Mouse (Mus musculus) kidney, embryonic 15.5 days (tissue): Measurements from ENCODE around the gene Enpp7. TPM values are rescaled to one million over a fixed set of nuclear protein-coding genes. Genes with fewer than 3 reads are reported as not detected.
A peak's percentile ranks its signal among the peaks of the same experiment; 100 is the strongest.

Experiments
- ATAC-seq: fragments of 200-750 bp; cut with Nextera tagmentation; replicated peaks from 2 replicates; pipeline ENCODE4 v1.8.0; 2017; ENCODE audit warnings: moderate TSS enrichment; ENCODE audit not compliant: low FRiP score
- H3K27ac ChIP-seq: fragments of 300-500 bp; sonication (generic); 2 replicates; pipeline ENCODE4 v1.5.1; 2015; ENCODE audit warnings: mild to moderate bottlenecking, inconsistent platforms
- H3K27me3 ChIP-seq: fragments of 300-500 bp; sonication (generic); 2 replicates; pipeline ENCODE4 v1.6.1; 2015; ENCODE audit warnings: inconsistent platforms
- H3K36me3 ChIP-seq: fragments of 300-500 bp; sonication (generic); 2 replicates; pipeline ENCODE4 v1.6.1; 2015; ENCODE audit warnings: inconsistent platforms
- H3K4me1 ChIP-seq: fragments of 300-500 bp; sonication (generic); 2 replicates; pipeline ENCODE4 v1.6.1; 2015; ENCODE audit warnings: inconsistent platforms
- H3K4me2 ChIP-seq: fragments of 300-500 bp; sonication (generic); 2 replicates; pipeline ENCODE4 v1.6.1; 2015; ENCODE audit warnings: moderate library complexity, mild to moderate bottlenecking, inconsistent platforms
- H3K4me3 ChIP-seq: fragments of 300-500 bp; sonication (generic); replicated peaks from 2 replicates; pipeline ENCODE4 v1.5.1; 2015; ENCODE audit warnings: mild to moderate bottlenecking, inconsistent platforms
- H3K9ac ChIP-seq: fragments of 300-500 bp; sonication (generic); 2 replicates; pipeline ENCODE4 v1.6.1; 2015; ENCODE audit warnings: mild to moderate bottlenecking, inconsistent platforms
- H3K9me3 ChIP-seq: fragments of 300-500 bp; sonication (generic); replicated peaks from 2 replicates; pipeline ENCODE4 v1.6.1; 2016; ENCODE audit warnings: inconsistent platforms
- WGBS: fragments of 180-500 bp; shearing (Covaris S2); methylation state at CpG from one replicate; pipeline ENCODE4 v1.1.7; 2015; ENCODE audit warnings: mixed read lengths; 5-methylcytosine and 5-hydroxymethylcytosine counted together
- polyA plus RNA-seq: library from polyadenylated mRNA; unstranded; fragments of >200 nt; fragmentation: Nextera tagmentation; extraction: Ambion mirVana; gene quantifications from 2 replicates; pipeline ENCODE4 v1.2.1, GENCODE M21; 2015

Gene Enpp7
- polyA plus RNA-seq, 1 experiment from 2014 or later, result not detected

GRCm38 (mm10) chr11:118998540-118999265, 10.7 kb downstream of the Enpp7 start:
- WGBS, result 8% methylated on average over 30 of the region's 30 CpGs
- peaks cover 21% of the 10 kb centered on the region for H3K4me1 ChIP-seq
- H3K9me3 ChIP-seq, result no peaks in the 10 kb centered on the region; the same call in 1 of the 2 replicates
- H3K27ac ChIP-seq, result no peak overlapping the region
- H3K9ac ChIP-seq, result no peak overlapping the region
- no peaks in the 10 kb centered on the region for H3K36me3 ChIP-seq
- peak overlapping the region; percentile 23 for H3K4me3 ChIP-seq
- ATAC-seq, result peak; percentile 63
- H3K27me3 ChIP-seq, result peaks cover 65% of the 10 kb centered on the region
- H3K4me2 ChIP-seq, result peak overlapping the region; percentile 47

GRCm38 (mm10) chr11:118999361-118999804, 11.4 kb downstream of the Enpp7 start:
- Histone ChIP-seq H3K27me3 (peaks cover 60% of the 10 kb centered on the region), H3K36me3 (no peaks in the 10 kb centered on the region), H3K4me1 (peaks cover 21% of the 10 kb centered on the region), H3K9ac (no peak overlapping the region), H3K27ac (no peak overlapping the region), H3K4me3 (no peak overlapping the region; the same call in 1 of the 2 replicates), H3K4me2 (peak overlapping the region; percentile 47), H3K9me3 (no peaks in the 10 kb centered on the region; the same call in 1 of the 2 replicates)
- 2% methylated on average over 26 of the region's 26 CpGs for WGBS
- no peak for ATAC-seq

- Histone ChIP-seq H3K27me3 (peaks cover 56% of the 10 kb centered on the region), H3K9me3 (no peaks in the 10 kb centered on the region; the same call in 1 of the 2 replicates), H3K27ac (no peak overlapping the region), H3K4me2 (no peak overlapping the region), H3K4me3 (no peak overlapping the region), H3K36me3 (no peaks in the 10 kb centered on the region), H3K9ac (no peak overlapping the region), H3K4me1 (peaks cover 16% of the 10 kb centered on the region)
- WGBS, result 69% methylated on average over 2 of the region's 2 CpGs
- ATAC-seq, result no peak
These were observed 12.9 kb downstream of the Enpp7 start for GRCm38 (mm10) chr11:119000877-119001276.

GRCm38 (mm10) chr11:119001493-119002128, 13.6 kb downstream of the Enpp7 start:
- ATAC-seq, result no peak
- 54% methylated on average over 4 of the region's 4 CpGs for WGBS

GRCm38 (mm10) chr11:119005547-119006275, 17.7 kb downstream of the Enpp7 start:
- ATAC-seq, result no peak
- Histone ChIP-seq H3K4me3 (no peak overlapping the region), H3K9ac (no peak overlapping the region), H3K4me2 (no peak overlapping the region), H3K4me1 (peaks cover 6% of the 10 kb centered on the region), H3K27me3 (peaks cover 20% of the 10 kb centered on the region), H3K36me3 (no peaks in the 10 kb centered on the region), H3K27ac (no peak overlapping the region), H3K9me3 (no peaks in the 10 kb centered on the region; the same call in 1 of the 2 replicates)
- 88% methylated on average over 10 of the region's 10 CpGs for WGBS

More at GRCm38 (mm10) chr11:119001493-119002128, 13.6 kb downstream of the Enpp7 start:
- peaks cover 16% of the 10 kb centered on the region for H3K4me1 ChIP-seq
- no peak overlapping the region for H3K9ac ChIP-seq
- peaks cover 52% of the 10 kb centered on the region for H3K27me3 ChIP-seq
- H3K4me3 ChIP-seq, result no peak overlapping the region
- no peak overlapping the region for H3K4me2 ChIP-seq
- H3K36me3 ChIP-seq, result no peaks in the 10 kb centered on the region
- H3K27ac ChIP-seq, result no peak overlapping the region
- no peaks in the 10 kb centered on the region; the same call in 1 of the 2 replicates for H3K9me3 ChIP-seq

- WGBS, result 75% methylated on average over 3 of the region's 3 CpGs
- Histone ChIP-seq H3K4me1 (peaks cover 6% of the 10 kb centered on the region), H3K4me2 (no peak overlapping the region), H3K4me3 (no peak overlapping the region), H3K36me3 (no peaks in the 10 kb centered on the region), H3K9ac (no peak overlapping the region), H3K9me3 (no peaks in the 10 kb centered on the region), H3K27ac (no peak overlapping the region), H3K27me3 (peaks cover 13% of the 10 kb centered on the region; the same call in 1 of the 2 replicates)
- no peak for ATAC-seq
These were observed 18.5 kb downstream of the Enpp7 start for GRCm38 (mm10) chr11:119006462-119006861.

- peaks cover 6% of the 10 kb centered on the region for H3K4me1 ChIP-seq
- peak overlapping the region; percentile 23; the same call in 1 of the 2 replicates for H3K9ac ChIP-seq
- peak overlapping the region; percentile 33 for H3K4me3 ChIP-seq
- H3K9me3 ChIP-seq, result no peaks in the 10 kb centered on the region
- no peak for ATAC-seq
- no peak overlapping the region for H3K27ac ChIP-seq
- WGBS, result 25% methylated on average over 21 of the region's 21 CpGs
- H3K4me2 ChIP-seq, result peak overlapping the region; percentile 55
- H3K36me3 ChIP-seq, result no peaks in the 10 kb centered on the region
- H3K27me3 ChIP-seq, result peaks cover 6% of the 10 kb centered on the region; the same call in 1 of the 2 replicates
These were observed 19.8 kb downstream of the Enpp7 start for GRCm38 (mm10) chr11:119007461-119008456.

GRCm38 (mm10) chr11:119014455-119014854, 26.5 kb downstream of the Enpp7 start:
- ATAC-seq, result no peak
- Histone ChIP-seq H3K9ac (no peak overlapping the region), H3K4me3 (no peak overlapping the region), H3K27ac (no peak overlapping the region), H3K36me3 (no peaks in the 10 kb centered on the region), H3K9me3 (no peaks in the 10 kb centered on the region), H3K4me2 (no peak overlapping the region), H3K27me3 (0 out of 2 replicates have a peak, but pooled peaks cover 7% of the 10 kb centered on the region), H3K4me1 (no peaks in the 10 kb centered on the region)
- 72% methylated on average over 7 of the region's 7 CpGs for WGBS

- H3K27ac ChIP-seq, result no peak overlapping the region
- 69% methylated on average over 7 of the region's 7 CpGs for WGBS
- H3K4me1 ChIP-seq, result peaks cover 9% of the 10 kb centered on the region
- no peak overlapping the region for H3K9ac ChIP-seq
- H3K9me3 ChIP-seq, result no peaks in the 10 kb centered on the region
- ATAC-seq, result no peak
- H3K4me2 ChIP-seq, result no peak overlapping the region
- no peaks in the 10 kb centered on the region for H3K36me3 ChIP-seq
- H3K27me3 ChIP-seq, result peaks cover 33% of the 10 kb centered on the region
- no peak overlapping the region for H3K4me3 ChIP-seq
These were observed 29.5 kb downstream of the Enpp7 start for GRCm38 (mm10) chr11:119017506-119017905.

- H3K36me3 ChIP-seq, result peaks cover 4% of the 10 kb centered on the region
- 86% methylated on average over 7 of the region's 7 CpGs for WGBS
- no peak for ATAC-seq
These were observed 33.2 kb downstream of the Enpp7 start for GRCm38 (mm10) chr11:119021180-119021579.

More at GRCm38 (mm10) chr11:119021180-119021579, 33.2 kb downstream of the Enpp7 start:
- H3K4me1 ChIP-seq, result peaks cover 37% of the 10 kb centered on the region
- no peak overlapping the region for H3K9ac ChIP-seq
- no peak overlapping the region for H3K4me3 ChIP-seq
- no peak overlapping the region for H3K27ac ChIP-seq
- no peaks in the 10 kb centered on the region for H3K9me3 ChIP-seq
- H3K27me3 ChIP-seq, result peaks cover 33% of the 10 kb centered on the region
- no peak overlapping the region for H3K4me2 ChIP-seq
